Mouse (Mus musculus) embryonic facial prominence, embryonic 12.5 days (tissue): ENCODE results near the gene Hist1h2bh. TPM values are rescaled to one million over a fixed set of nuclear protein-coding genes. Genes with fewer than 3 reads are reported as not detected.
A peak's percentile ranks its signal among the peaks of the same experiment; 100 is the strongest.

ENCODE experiments used
- microRNA-seq: library from miRNA; unstranded; fragments of <30 nt; microRNA quantifications from one replicate; pipeline ENCODE4, GENCODE M21; 2017
- polyA plus RNA-seq: library from polyadenylated mRNA; unstranded; fragments of >200 nt; fragmentation: Nextera tagmentation; extraction: Ambion mirVana; gene quantifications from 2 replicates; pipeline ENCODE4 v1.2.1, GENCODE M21; 2016

Hist1h2bh gene
- polyA plus RNA-seq, 1 experiment from 2014 or later = 1.3 TPM

Small RNAs within 50 kb of the gene (microRNA-seq; reads per million reads assigned to microRNA genes)
- gene Gm44297 (not detected), gene Gm44359 (not detected), gene Gm44394 (not detected), gene n-TStga1 (2.7 reads per million, percentile 11 among the genes with 10 or more reads in this experiment)

Other genes with a start within 250 kb of the Hist1h2bh start
- 65.4 and 67.5 TPM in 2 replicates for gene Zfp322a, start 174.2 kb downstream of the Hist1h2bh start, polyA plus RNA-seq
- 12.9 and 13.9 TPM in 2 replicates for gene Abt1, start 119.5 kb downstream of the Hist1h2bh start, polyA plus RNA-seq
- 0.10 and 0.20 TPM in 2 replicates for gene Btn1a1, start 77.5 kb downstream of the Hist1h2bh start, polyA plus RNA-seq
- gene Btn2a2, start 54.5 kb downstream of the Hist1h2bh start, polyA plus RNA-seq = 1.6 TPM in 2 replicates
- gene Hist1h4h, start 12.3 kb downstream of the Hist1h2bh start, polyA plus RNA-seq = 6.2 and 6.8 TPM in 2 replicates
- 10.7 and 15.5 TPM in 2 replicates for gene Hist1h2af, start 9.5 kb downstream of the Hist1h2bh start, polyA plus RNA-seq
- gene Hist1h3g, start 8.0 kb downstream of the Hist1h2bh start, polyA plus RNA-seq = 7.8 and 11.8 TPM in 2 replicates
- 1.3 and 2.3 TPM in 2 replicates for gene Hist1h3f, start 660 bp upstream of the Hist1h2bh start, polyA plus RNA-seq
- gene Hist1h4f, start 8.3 kb upstream of the Hist1h2bh start, polyA plus RNA-seq = 2.1 and 2.4 TPM in 2 replicates
- gene Hist1h1d, start 9.9 kb upstream of the Hist1h2bh start, polyA plus RNA-seq = 0.64 and 0.75 TPM in 2 replicates
- gene Hist1h3e, start 19.0 kb upstream of the Hist1h2bh start, polyA plus RNA-seq = 9.5 and 9.6 TPM in 2 replicates
- gene Hist1h2ae, start 27.8 kb upstream of the Hist1h2bh start, polyA plus RNA-seq = 139 and 153 TPM in 2 replicates
- 11.4 and 15.7 TPM in 2 replicates for gene Hist1h2bg, start 28.0 kb upstream of the Hist1h2bh start, polyA plus RNA-seq
- gene Hist1h2bf, start 30.8 kb upstream of the Hist1h2bh start, polyA plus RNA-seq = 10.7 and 11.9 TPM in 2 replicates
- 2.0 and 3.6 TPM in 2 replicates for gene Hist1h2ad, start 31.0 kb upstream of the Hist1h2bh start, polyA plus RNA-seq
- 5.5 and 7.0 TPM in 2 replicates for gene Hist1h3d, start 32.4 kb upstream of the Hist1h2bh start, polyA plus RNA-seq
- 123 and 126 TPM in 2 replicates for gene Hist1h4d, start 38.2 kb upstream of the Hist1h2bh start, polyA plus RNA-seq
- gene Hist1h2be, start 77.7 kb upstream of the Hist1h2bh start, polyA plus RNA-seq = 3.3 and 3.6 TPM in 2 replicates
- 22.6 and 24.2 TPM in 2 replicates for gene Hist1h1e, start 79.2 kb upstream of the Hist1h2bh start, polyA plus RNA-seq
- 1.3 TPM in 2 replicates for gene Hist1h2ac, start 140.6 kb upstream of the Hist1h2bh start, polyA plus RNA-seq
- gene Hist1h2bc, start 140.8 kb upstream of the Hist1h2bh start, polyA plus RNA-seq = 35.4 and 35.6 TPM in 2 replicates
- 0.24 and 0.25 TPM in 2 replicates for gene Hist1h1t, start 152.4 kb upstream of the Hist1h2bh start, polyA plus RNA-seq
- 10.5 and 13.6 TPM in 2 replicates for gene Hist1h4c, start 155.1 kb upstream of the Hist1h2bh start, polyA plus RNA-seq
- gene Hfe, start 167.5 kb upstream of the Hist1h2bh start, polyA plus RNA-seq = 3.2 and 3.5 TPM in 2 replicates
- gene Hist1h1c, start 195.4 kb upstream of the Hist1h2bh start, polyA plus RNA-seq = 20.5 and 22.8 TPM in 2 replicates
- gene Hist1h3c, start 202.2 kb upstream of the Hist1h2bh start, polyA plus RNA-seq = 19.2 and 19.3 TPM in 2 replicates
- gene Hist1h2bb, start 203.3 kb upstream of the Hist1h2bh start, polyA plus RNA-seq = 3.6 and 5.0 TPM in 2 replicates
- gene Hist1h2ab, start 207.7 kb upstream of the Hist1h2bh start, polyA plus RNA-seq = 58.7 and 62.9 TPM in 2 replicates
- 14.0 and 23.7 TPM in 2 replicates for gene Hist1h3b, start 208.9 kb upstream of the Hist1h2bh start, polyA plus RNA-seq
- 9.4 and 11.5 TPM in 2 replicates for gene Hist1h4b, start 213.6 kb upstream of the Hist1h2bh start, polyA plus RNA-seq
- 1.1 and 1.2 TPM in 2 replicates for gene Hist1h4a, start 217.8 kb upstream of the Hist1h2bh start, polyA plus RNA-seq
- gene Hist1h3a, start 219.0 kb upstream of the Hist1h2bh start, polyA plus RNA-seq = 7.8 and 9.6 TPM in 2 replicates
- gene Hist1h1a, start 220.3 kb upstream of the Hist1h2bh start, polyA plus RNA-seq = 4.0 and 5.8 TPM in 2 replicates
- gene Trim38, start 226.5 kb upstream of the Hist1h2bh start, polyA plus RNA-seq = 0.10 TPM in 1 of 2 replicates, not detected in the other